Mouse (Mus musculus): Measurements from ENCODE around the gene Gja8. TPM values are rescaled to one million over a fixed set of nuclear protein-coding genes. Genes with fewer than 3 reads are reported as not detected.

Gene Gja8
- total RNA-seq, 1 experiment from 2014 or later = not detected

- DNase-seq = no peak
Observed at GRCm38 (mm10) chr3:96879536-96879935, 46.3 kb downstream of the Gja8 start.

- no peak for DNase-seq
Observed at GRCm38 (mm10) chr3:96874808-96875571, 50.8 kb downstream of the Gja8 start.

- no peak for DNase-seq
Observed at GRCm38 (mm10) chr3:96872501-96872900, 53.3 kb downstream of the Gja8 start.

GRCm38 (mm10) chr3:96871070-96871469 lies 54.8 kb downstream of the Gja8 start:
- DNase-seq = no peak

- no peak for DNase-seq
Observed at GRCm38 (mm10) chr3:96870270-96870669, 55.5 kb downstream of the Gja8 start.

- DNase-seq = no peak
Observed at GRCm38 (mm10) chr3:96869091-96869490, 56.7 kb downstream of the Gja8 start.

- DNase-seq = no peak
Observed at GRCm38 (mm10) chr3:96868566-96868965, 57.3 kb downstream of the Gja8 start.

- no peak for DNase-seq
Observed at GRCm38 (mm10) chr3:96867863-96868262, 58.0 kb downstream of the Gja8 start.

Other genes with a start within 250 kb of the Gja8 start
- gene Pias3, start 229.6 kb downstream of the Gja8 start, total RNA-seq (2021) = 27.6 and 33.1 TPM in 2 replicates
- gene Nudt17, start 217.5 kb downstream of the Gja8 start, total RNA-seq (2021) = 0.67 TPM in 1 of 2 replicates, not detected in the other
- gene Polr3c, start 198.4 kb downstream of the Gja8 start, total RNA-seq (2021) = 27.5 and 32.4 TPM in 2 replicates
- gene Rnf115, start 198.4 kb downstream of the Gja8 start, total RNA-seq (2021) = 36.7 and 37.2 TPM in 2 replicates
- 1.00 TPM in 1 of 2 replicates, not detected in the other for gene Pdzk1, start 96.7 kb downstream of the Gja8 start, total RNA-seq (2021)
- not detected in 2 replicates for gene Cd160, start 96.7 kb downstream of the Gja8 start, total RNA-seq (2021)
- gene Gja5, start 21.3 kb downstream of the Gja8 start, total RNA-seq (2021) = 1.2 TPM in 2 replicates
- gene Gpr89, start 20.7 kb downstream of the Gja8 start, total RNA-seq (2021) = 25.6 and 35.8 TPM in 2 replicates
- 61.5 and 65.3 TPM in 2 replicates for gene Acp6, start 232.8 kb upstream of the Gja8 start, total RNA-seq (2021)

Data from adrenal gland, postnatal 25 days (tissue).